Mouse (Mus musculus) embryo, embryonic 9.5 days (tissue): ENCODE data around the gene Txndc9.
"Not testable (repeated sequence)": the region's sequence is repeated elsewhere in the genome, so short reads cannot be mapped to it uniquely, and the experiment has no call there.

Source experiments
- DNase-seq: peaks from one replicate; pipeline ENCODE4 v3.0.0-alpha.2; 2017; ENCODE audit errors: extremely low spot score

Txndc9 gene

GRCm38 (mm10) chr1:37976666-37977065 lies 21.0 kb downstream of the Txndc9 start:
- not testable (repeated sequence) for DNase-seq

DNA sequence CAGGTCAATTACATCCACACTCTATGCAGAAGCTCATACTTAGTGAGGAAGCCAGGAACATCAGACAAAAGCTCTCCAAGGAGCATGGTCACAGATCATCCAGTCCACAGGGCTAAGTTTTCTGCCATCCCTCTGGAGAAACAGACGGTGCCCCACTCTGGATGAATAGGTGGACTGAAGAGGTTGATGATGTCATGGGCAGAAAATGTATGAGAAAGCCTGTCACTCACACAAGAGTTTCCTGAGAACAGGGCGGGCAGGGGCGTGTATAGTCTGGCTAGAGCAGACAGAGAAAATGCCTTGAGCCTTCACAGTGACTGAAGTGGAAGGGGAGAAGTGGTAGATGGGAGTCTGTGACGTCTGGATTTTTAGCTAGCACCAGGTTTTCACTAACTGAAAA lies 26.2 kb downstream of the Txndc9 start:
- DNase-seq, result no peak

- no peak for DNase-seq
These were observed 28.9 kb downstream of the Txndc9 start for GRCm38 (mm10) chr1:37968746-37969145.

DNA sequence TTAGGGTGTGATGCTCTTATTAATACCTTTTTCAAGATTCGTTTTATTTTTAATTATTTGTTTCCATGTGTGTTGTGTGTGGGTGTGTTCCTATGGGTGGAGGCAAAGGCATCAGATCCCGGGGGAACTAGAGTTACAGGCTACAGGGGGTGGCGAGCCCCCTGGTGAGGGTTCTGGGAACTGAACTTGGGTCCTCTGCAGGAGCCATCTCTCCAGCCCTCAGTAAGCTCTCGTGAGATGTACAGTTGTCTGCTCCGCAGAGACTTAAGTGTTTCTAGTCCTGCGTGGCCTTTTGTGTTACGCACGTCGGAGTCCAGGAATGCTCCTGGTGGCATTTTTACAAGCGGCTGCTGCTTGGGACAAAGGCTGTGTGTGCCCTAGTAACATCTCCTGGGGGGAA lies 32.1 kb downstream of the Txndc9 start:
- no peak for DNase-seq

GRCm38 (mm10) chr1:37959486-37959885 lies 38.2 kb downstream of the Txndc9 start:
- DNase-seq, result no peak

DNA sequence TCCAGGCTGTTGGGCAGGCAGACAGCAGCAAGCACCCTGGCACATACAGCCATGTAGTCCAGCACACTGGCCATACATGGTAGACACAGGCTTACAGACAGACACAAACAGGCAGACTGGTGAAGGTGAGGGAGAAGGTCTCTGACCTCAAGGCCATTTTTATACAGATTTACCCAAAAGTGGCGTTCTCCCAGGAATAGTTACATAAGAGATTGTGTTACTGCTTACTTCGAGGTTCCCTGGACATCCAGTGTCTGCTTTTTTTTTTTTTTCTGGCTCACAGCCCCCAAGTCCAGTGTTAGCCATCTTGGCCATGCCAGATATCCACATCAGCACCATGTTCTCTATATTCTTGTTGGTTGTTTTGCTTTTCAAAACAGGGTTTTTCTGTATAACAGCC lies 39.2 kb downstream of the Txndc9 start:
- DNase-seq, result no peak

GRCm38 (mm10) chr1:37957659-37958058 lies 40.0 kb downstream of the Txndc9 start, which contains the start of gene Lyg1:
TSS of gene Lyg1 (minus strand) at chr1:37957759.
- no peak for DNase-seq

DNA sequence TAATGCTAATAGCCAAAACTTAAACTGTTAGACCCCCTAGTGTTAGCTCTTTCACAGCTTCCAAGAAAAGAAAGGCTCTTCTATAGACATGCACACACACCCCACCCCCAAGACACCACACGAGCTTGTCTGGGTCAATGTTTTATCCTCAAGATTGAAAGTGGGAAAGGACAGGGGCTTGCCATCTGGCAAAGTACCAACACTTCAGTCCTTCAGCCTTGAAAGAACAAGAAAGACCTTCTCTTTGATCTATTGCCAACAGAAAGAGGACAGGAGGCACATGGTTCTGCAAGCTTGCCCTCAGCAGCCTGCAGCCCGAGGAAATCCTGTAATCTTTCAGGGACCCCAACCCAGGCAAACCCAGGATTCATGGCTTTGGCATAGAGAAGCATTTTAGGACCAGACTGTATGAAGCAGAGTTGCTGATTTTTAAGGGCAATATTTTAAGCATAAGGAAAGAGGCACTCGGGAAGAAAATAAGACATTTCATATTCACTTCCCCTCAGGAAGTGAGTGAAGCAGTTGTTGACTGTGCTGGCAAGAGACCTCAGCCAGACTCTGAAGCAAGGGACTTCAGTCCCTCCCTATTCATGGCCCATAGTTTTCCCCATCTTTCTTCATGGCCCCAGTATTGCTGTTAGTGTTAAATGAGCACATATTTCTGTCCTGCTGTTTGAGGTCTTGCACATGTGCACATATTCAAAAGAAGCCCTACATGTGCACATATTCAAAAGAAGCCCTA lies 40.8 kb downstream of the Txndc9 start:
- DNase-seq, result no peak

DNA sequence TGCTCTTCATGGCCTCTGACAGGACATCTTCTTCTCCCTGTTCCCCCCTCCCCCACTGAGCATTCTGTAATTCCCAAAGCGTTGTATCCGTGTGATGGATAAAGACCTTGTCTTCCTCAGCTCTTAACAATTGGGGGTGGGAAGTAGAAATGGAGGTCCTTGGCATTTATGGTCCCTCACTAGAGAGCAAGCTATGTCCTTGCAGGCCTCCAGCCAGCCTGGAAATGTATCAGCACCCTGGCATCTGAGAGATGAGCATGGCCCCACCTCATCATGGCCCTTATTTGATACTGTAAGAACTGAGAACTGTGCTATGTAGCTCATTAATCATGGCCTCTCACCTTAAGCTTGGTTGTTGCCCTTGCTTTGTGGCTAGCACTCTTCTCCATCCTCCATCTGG lies 42.4 kb downstream of the Txndc9 start:
- DNase-seq, result no peak

GRCm38 (mm10) chr1:37954786-37955185 lies 42.9 kb downstream of the Txndc9 start:
- no peak for DNase-seq

DNA sequence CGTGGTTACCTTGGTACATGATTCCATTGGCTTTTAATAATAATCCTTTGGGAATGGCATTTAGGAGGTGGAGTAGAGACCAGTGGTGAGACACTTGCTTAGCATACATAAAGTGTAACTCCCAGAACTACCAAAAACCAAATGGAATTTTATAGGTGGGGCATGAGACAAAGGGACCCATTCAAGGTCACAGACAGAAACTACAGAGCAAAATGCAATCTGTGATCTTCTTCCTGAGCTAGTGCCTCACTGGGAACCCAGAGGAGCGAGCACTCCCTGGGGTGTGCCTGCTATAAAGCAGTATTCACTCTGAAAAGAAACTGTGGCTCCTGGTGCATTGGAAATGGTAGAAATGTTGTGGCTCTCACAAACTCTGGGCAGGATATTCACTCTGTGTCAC lies 48.8 kb downstream of the Txndc9 start:
- DNase-seq, result no peak
